Mouse (Mus musculus): ENCODE data around the gene Dll1.

Gene Dll1

GRCm38 (mm10) chr17:15376494-15377181 is at the start of gene Dll1:
Dll1 (minus strand) TSS chr17:15376872.
- no peak for DNase-seq

- no peak for DNase-seq
These were observed 49.3 kb upstream of the Dll1 start for GRCm38 (mm10) chr17:15425931-15426330.

- DNase-seq, result peak; percentile 29 to 40
These were observed 46.6 kb upstream of the Dll1 start for GRCm38 (mm10) chr17:15423080-15423765.

GRCm38 (mm10) chr17:15422666-15423065 is 46.0 kb upstream of the Dll1 start:
- DNase-seq, result no peak

- DNase-seq, result no peak
These were observed 44.8 kb upstream of the Dll1 start for GRCm38 (mm10) chr17:15421446-15421845.

GRCm38 (mm10) chr17:15420021-15420603 is 43.4 kb upstream of the Dll1 start:
- no peak for DNase-seq

GRCm38 (mm10) chr17:15419534-15419933 is 42.9 kb upstream of the Dll1 start:
- DNase-seq, result no peak

GRCm38 (mm10) chr17:15416596-15417215 is 40.0 kb upstream of the Dll1 start:
- DNase-seq, result no peak

- DNase-seq, result no peak
These were observed 34.2 kb upstream of the Dll1 start for GRCm38 (mm10) chr17:15410861-15411260.

GRCm38 (mm10) chr17:15409261-15409660 is 32.6 kb upstream of the Dll1 start:
- no peak for DNase-seq

- DNase-seq, result no peak
These were observed 29.9 kb upstream of the Dll1 start for GRCm38 (mm10) chr17:15406576-15406975.

- DNase-seq, result no peak
These were observed 25.0 kb upstream of the Dll1 start for GRCm38 (mm10) chr17:15401716-15402115.

- peak; percentile 91 to 97 for DNase-seq
These were observed 19.5 kb upstream of the Dll1 start, which contains the start of gene Fam120b for GRCm38 (mm10) chr17:15395997-15396675. Fam120b (plus strand) TSS chr17:15396202.

- DNase-seq, result no peak
These were observed 12.7 kb upstream of the Dll1 start for GRCm38 (mm10) chr17:15389356-15389755.

GRCm38 (mm10) chr17:15388892-15389291 is 12.2 kb upstream of the Dll1 start:
- no peak for DNase-seq

- DNase-seq, result no peak
These were observed 6.7 kb upstream of the Dll1 start for GRCm38 (mm10) chr17:15383360-15383759.

GRCm38 (mm10) chr17:15381869-15382660 is 5.4 kb upstream of the Dll1 start:
- no peak for DNase-seq

GRCm38 (mm10) chr17:15381092-15381860 is 4.6 kb upstream of the Dll1 start:
- DNase-seq, result no peak

GRCm38 (mm10) chr17:15380641-15381051 is 4.0 kb upstream of the Dll1 start:
- peak; percentile 74 to 79 for DNase-seq

GRCm38 (mm10) chr17:15379741-15380526 is 3.3 kb upstream of the Dll1 start:
- DNase-seq, result no peak
